Mouse (Mus musculus): Measurements from ENCODE around the gene Wdr83. TPM values are rescaled to one million over a fixed set of nuclear protein-coding genes. Genes with fewer than 3 reads are reported as not detected.

Gene Wdr83
- polyA plus RNA-seq, 1 experiment from 2014 or later = 53.4 TPM

DNA sequence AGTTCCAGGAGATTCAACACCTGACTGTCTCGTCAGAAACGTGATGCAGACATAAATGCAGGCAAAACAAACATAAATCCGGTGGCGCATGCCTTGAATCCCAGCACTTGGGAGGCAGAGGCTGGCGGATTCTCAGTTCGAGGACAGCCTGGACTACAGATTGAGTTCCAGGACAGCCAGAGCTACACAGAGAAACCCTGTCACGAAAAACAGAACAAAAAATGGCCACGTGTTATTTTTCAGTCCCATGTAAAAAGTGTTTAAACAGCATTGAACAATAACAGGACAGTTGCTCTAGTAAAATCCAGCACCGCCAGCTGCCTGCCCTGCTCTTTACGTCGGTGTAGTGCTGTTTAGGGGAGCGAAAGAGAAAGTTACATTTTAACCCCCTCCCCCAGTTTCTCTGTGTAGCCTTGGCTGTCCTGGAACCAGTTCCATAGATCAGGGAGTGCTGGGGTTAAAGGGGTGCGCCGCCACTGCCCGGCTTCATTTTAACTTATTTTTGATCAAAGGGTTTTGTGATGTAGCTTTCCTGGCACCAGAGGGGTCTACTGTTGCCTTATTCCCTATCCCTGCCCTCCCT, 45.3 kb downstream of the Wdr83 start:
- DNase-seq (ENCODE audit: low spot score) = peak; percentile 52

DNA sequence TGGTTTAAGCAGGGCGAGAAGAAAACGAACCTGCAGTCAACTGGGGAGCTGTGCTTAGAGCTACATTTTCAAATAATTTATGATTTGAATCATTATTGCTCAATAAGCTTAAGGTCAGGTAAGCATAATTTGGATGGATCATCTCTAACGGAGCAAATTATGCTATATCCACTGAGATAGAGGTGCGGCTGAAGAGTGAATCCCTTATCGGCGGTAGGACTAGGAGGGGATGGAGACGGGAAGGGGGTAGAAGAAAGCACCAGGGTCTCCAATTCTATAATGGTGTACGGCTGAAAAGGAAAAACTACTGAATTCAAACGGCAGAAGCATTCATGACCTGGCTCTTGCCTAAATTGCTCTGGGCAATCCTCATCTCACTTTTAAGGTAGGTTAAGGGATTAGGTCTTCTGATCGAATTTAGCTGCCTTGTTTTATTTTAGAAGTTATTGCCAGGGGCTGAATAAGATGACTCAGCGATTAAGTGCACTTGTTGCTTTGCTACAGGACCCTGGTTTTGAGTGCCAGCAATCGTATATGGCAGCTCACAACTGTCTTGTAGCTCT, 45.9 kb downstream of the Wdr83 start:
- no peak for DNase-seq (ENCODE audit: low spot score)

DNA sequence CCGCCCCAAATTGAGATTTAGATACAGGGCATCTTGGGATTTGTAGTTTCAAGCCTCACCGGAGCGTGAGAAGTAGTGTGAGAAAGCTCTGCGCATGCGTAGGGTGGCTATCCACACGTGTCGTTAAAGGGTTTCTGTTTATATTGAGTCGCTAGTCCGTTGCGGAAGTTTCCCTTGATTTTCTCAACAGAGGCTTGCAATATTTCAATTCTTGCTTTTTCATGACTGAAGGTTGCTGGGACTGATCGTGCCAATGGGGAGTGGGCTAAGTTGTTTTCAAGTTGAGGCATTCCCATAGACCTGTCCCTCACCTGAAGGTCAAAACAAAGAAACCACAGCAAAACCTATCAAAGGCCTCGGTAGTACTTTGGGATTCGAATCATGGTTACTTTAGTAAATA, 46.3 kb downstream of the Wdr83 start:
- DNase-seq (ENCODE audit: low spot score) = peak; percentile 92

DNA sequence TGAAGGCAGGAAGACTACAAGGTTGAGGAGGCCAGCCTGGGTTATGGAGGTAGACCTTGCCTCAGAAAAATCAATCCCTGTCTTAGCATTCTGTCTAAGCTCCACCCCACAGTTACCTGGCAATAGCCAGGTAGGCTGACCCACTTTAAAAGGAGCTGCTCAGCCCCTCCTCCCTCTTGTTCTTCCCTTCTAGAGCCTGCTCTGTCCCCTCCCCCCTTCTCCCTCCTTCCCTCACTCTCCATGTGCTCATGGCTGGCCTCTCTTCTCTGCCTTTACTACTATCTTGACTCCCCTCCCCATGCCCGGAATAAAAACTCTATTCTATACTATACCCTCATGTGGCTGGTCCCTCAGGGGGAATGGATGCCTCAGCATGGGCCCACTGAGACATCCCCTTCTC, 47.2 kb downstream of the Wdr83 start:
- DNase-seq (ENCODE audit: low spot score) = no peak

DNA sequence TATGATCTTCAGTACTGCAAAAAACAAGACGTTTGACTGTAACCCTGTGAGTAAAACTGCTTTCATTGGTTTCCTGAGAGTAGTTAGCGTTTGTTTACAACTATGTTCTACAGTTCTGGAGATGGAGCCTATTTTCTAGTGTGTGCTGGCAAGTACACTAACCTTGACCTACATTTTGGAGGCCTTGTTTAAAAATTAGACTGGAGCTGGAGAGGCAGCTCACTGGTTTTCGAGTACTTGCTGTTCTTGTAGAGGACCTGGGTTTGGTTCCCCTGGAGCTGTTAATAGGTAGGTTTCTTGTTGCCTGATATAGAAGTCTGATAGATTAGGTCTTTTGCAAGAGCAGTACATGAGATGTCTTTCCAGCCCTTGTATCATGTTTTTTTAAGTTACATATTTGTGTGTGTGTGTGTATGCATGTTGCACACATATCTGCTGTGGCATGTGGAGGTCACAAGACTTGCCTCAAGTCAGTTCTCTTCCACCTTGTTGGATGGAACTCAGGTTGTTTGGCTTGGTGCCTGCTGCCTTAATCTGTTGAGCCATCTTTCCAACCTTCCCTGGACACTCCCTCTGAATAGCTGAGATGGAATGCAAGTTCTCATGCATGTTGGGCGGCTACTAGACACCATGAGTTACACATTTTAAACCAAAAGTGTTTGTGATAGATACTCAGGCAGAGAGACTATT, 48.3 kb downstream of the Wdr83 start:
- DNase-seq (ENCODE audit: low spot score) = no peak

DNA sequence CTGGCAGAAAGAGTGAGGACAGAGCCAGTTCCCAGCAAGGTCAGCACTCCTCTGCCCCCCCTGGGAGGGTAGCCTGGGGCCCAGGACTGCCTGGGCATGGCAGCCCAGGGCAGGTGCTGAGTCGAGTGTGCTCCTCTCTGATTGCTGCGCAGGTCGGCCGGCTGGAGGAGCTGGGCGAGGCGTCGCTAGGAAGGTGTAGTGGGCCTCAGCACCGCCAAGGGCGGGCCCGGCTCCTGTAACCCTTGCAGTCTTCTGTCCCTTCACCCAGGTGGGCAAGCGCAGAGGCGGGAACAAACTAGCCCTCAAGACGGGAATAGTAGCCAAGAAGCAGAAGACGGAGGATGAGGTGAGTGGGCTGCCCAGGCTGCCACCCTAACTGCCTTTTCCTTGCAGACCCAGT, 51.8 kb downstream of the Wdr83 start:
- DNase-seq (ENCODE audit: low spot score) = no peak

DNA sequence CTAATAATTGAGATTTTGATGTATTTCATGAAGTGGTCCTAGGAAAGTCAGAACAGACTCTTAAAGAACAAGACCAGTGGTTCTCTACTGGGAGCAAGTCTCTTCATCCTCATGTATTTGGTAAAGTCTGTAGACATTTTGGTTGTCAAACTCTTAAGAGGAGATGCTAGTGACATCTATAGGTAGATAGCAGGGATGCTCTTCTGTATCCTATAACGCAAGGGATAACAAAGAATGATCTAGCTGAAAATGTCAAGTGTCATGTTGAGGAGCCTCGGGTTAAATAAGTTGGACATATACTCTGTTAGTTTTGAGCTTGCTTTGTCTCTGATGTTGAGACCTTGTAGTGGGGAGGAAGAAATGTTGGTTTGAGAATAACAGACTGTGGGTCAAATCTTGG, 53.2 kb downstream of the Wdr83 start:
- peak; percentile 47 for DNase-seq (ENCODE audit: low spot score)

DNA sequence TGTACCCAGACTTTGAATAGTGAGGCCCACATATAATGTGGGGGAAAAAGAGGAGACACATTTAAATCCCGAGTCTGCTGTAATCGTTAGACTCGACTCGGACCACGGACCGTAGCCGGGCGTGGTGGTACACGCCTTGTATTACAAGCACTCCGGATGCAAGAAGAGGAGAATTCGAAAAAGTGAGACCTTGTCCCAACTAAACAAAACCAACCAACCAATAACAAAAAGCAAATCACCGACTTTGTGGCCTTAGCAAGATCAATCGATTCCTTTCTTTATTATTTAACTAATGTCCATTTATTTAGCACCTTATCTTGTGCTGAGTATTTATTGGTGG, 53.6 kb downstream of the Wdr83 start:
- DNase-seq (ENCODE audit: low spot score) = no peak

DNA sequence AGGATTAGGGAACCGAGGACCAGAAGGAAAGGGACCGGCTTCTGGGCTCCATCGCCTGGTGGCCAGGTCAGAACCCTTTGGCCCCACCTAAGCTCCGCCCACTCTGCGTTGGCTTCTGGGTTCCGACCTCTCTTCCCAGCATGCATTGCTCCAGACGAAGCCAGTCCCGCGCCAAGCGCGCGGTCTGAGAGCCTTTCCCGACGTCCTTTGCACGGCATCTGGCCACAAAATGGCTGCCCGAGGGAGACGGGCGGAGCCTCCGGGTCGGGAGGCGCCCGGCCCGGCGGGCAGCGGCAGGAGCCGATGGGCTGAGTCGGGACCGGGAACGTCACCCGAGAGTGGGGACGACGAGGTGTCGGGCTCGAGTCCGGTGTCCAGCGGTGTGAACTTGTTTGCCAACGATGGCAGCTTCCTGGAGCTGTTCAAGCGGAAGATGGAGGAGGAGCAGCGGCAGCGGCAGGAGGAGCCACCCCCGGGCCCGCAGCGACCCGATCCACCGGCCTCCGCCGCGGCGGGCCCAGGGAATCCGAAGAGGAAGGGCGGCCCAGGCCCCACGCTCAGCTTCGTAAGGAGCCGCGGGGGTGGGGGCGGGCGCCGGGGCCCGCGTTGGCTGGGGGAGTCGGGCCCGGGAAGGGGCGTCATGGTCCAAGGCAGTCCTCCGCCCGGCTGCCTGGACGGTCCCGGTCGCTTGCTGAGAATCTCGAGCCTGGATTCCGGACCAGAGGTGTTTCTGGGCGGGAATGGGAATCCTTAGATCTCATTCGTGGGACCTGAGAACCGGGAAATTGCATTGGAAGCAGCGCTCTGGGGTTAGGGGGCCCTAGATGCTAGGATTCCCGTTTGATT, 54.2 kb downstream of the Wdr83 start, which contains the start of gene Trir:
Gene Trir (plus strand): TSS at position 154 of the 846 bp plus-strand sequence.
- DNase-seq (ENCODE audit: low spot score) = peak; percentile 94

DNA sequence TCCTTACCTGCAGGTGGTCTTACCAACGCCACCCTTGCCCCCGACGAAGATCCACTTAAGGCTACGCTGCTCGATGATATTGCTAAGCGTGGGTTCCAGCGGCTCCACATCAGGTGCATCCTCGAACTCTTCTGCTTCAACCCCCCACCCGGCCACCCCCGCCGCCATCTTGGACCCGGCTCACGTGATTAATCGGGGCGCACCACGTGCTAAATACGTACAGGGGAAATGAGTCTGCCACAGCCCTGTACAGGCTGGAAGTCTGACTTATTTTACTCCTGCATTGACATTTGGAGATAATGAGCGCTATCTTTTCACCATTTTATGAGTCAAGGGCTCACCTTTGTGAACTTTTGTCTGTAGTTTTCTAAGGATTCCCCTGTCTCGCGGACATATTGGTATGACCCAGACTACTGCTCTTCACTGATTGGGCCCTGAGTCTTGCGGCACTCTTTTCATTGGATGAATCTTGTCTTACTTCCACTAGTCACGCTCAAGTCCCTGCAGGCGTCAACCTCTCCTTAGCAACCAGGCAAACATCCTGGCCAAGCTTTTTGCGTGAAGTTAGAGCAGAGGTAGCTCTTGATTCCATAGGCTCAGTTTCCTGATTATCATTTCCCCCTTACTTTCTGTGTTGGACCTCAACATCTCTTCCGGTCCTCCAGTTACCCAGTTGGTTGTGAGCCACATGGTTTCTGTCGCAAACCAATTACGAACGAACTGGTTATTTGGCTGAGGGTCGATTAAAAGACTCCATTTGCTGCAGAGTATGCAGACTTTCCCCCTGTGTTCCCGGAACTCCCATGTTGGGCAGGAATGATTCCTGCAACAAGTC, 55.8 kb downstream of the Wdr83 start, which contains the start of gene Asna1:
Gene Asna1 (minus strand): TSS at position 184 of the 835 bp plus-strand sequence.
- peak; percentile 94 for DNase-seq (ENCODE audit: low spot score)

Small RNA genes within 50 kb of the gene (microRNA-seq; reads per million reads assigned to microRNA genes)
- gene Gm23388 (ENCODE audit: borderline number of aligned reads) (not detected), gene Mir7070 (ENCODE audit: borderline number of aligned reads) (not detected)

Other genes starting within 250 kb of the Wdr83 start
- gene Gadd45gip1, start 249.8 kb downstream of the Wdr83 start, polyA plus RNA-seq (2015; fragmentation: Nextera tagmentation; extraction: Ambion mirVana) = 56.4 and 57.4 TPM in 2 replicates
- gene Rad23a, start 240.6 kb downstream of the Wdr83 start, polyA plus RNA-seq (2015; fragmentation: Nextera tagmentation; extraction: Ambion mirVana) = 120 and 141 TPM in 2 replicates
- 383 and 479 TPM in 2 replicates for gene Calr, start 234.4 kb downstream of the Wdr83 start, polyA plus RNA-seq (2015; fragmentation: Nextera tagmentation; extraction: Ambion mirVana)
- 92.4 and 93.1 TPM in 2 replicates for gene Farsa, start 224.3 kb downstream of the Wdr83 start, polyA plus RNA-seq (2015; fragmentation: Nextera tagmentation; extraction: Ambion mirVana)
- gene Syce2, start 209.2 kb downstream of the Wdr83 start, polyA plus RNA-seq (2015; fragmentation: Nextera tagmentation; extraction: Ambion mirVana) = 104 and 110 TPM in 2 replicates
- 27.1 and 29.1 TPM in 2 replicates for gene Gcdh, start 187.4 kb downstream of the Wdr83 start, polyA plus RNA-seq (2015; fragmentation: Nextera tagmentation; extraction: Ambion mirVana)
- 0.37 and 0.43 TPM in 2 replicates for gene Klf1, start 179.4 kb downstream of the Wdr83 start, polyA plus RNA-seq (2015; fragmentation: Nextera tagmentation; extraction: Ambion mirVana)
- gene Dnase2a, start 172.7 kb downstream of the Wdr83 start, polyA plus RNA-seq (2015; fragmentation: Nextera tagmentation; extraction: Ambion mirVana) = 12.8 and 12.9 TPM in 2 replicates
- 0.08 and 0.22 TPM in 2 replicates for gene Mast1, start 143.9 kb downstream of the Wdr83 start, polyA plus RNA-seq (2015; fragmentation: Nextera tagmentation; extraction: Ambion mirVana)
- 0.10 and 0.23 TPM in 2 replicates for gene Rtbdn, start 134.3 kb downstream of the Wdr83 start, polyA plus RNA-seq (2015; fragmentation: Nextera tagmentation; extraction: Ambion mirVana)
- gene Gm49661, start 111.9 kb downstream of the Wdr83 start, polyA plus RNA-seq (2015; fragmentation: Nextera tagmentation; extraction: Ambion mirVana) = not detected in 2 replicates
- 450 and 476 TPM in 2 replicates for gene Prdx2, start 111.7 kb downstream of the Wdr83 start, polyA plus RNA-seq (2015; fragmentation: Nextera tagmentation; extraction: Ambion mirVana)
- gene Rnaseh2a, start 111.5 kb downstream of the Wdr83 start, polyA plus RNA-seq (2015; fragmentation: Nextera tagmentation; extraction: Ambion mirVana) = 150 TPM in 2 replicates
- gene Junb, start 102.6 kb downstream of the Wdr83 start, polyA plus RNA-seq (2015; fragmentation: Nextera tagmentation; extraction: Ambion mirVana) = 71.2 and 71.6 TPM in 2 replicates
- gene Hook2, start 90.7 kb downstream of the Wdr83 start, polyA plus RNA-seq (2015; fragmentation: Nextera tagmentation; extraction: Ambion mirVana) = 14.9 and 16.0 TPM in 2 replicates
- gene Best2, start 66.8 kb downstream of the Wdr83 start, polyA plus RNA-seq (2015; fragmentation: Nextera tagmentation; extraction: Ambion mirVana) = 0.12 TPM in 1 of 2 replicates, not detected in the other
- gene Asna1, start 56.0 kb downstream of the Wdr83 start, polyA plus RNA-seq (2015; fragmentation: Nextera tagmentation; extraction: Ambion mirVana) = 90.7 and 95.8 TPM in 2 replicates
- 172 and 191 TPM in 2 replicates for gene Trir, start 54.5 kb downstream of the Wdr83 start, polyA plus RNA-seq (2015; fragmentation: Nextera tagmentation; extraction: Ambion mirVana)
- 27.4 and 29.0 TPM in 2 replicates for gene Tnpo2, start 44.4 kb downstream of the Wdr83 start, polyA plus RNA-seq (2015; fragmentation: Nextera tagmentation; extraction: Ambion mirVana)
- gene Fbxw9, start 21.3 kb downstream of the Wdr83 start, polyA plus RNA-seq (2015; fragmentation: Nextera tagmentation; extraction: Ambion mirVana) = 15.0 and 18.0 TPM in 2 replicates
- not detected in 2 replicates for gene Gm5741, start 13.3 kb downstream of the Wdr83 start, polyA plus RNA-seq (2015; fragmentation: Nextera tagmentation; extraction: Ambion mirVana)
- 78.0 and 80.5 TPM in 2 replicates for gene Dhps, start 9.5 kb downstream of the Wdr83 start, polyA plus RNA-seq (2015; fragmentation: Nextera tagmentation; extraction: Ambion mirVana)
- 142 and 149 TPM in 2 replicates for gene Wdr83os, start 566 bp downstream of the Wdr83 start, polyA plus RNA-seq (2015; fragmentation: Nextera tagmentation; extraction: Ambion mirVana)
- gene Man2b1, start 2.0 kb upstream of the Wdr83 start, polyA plus RNA-seq (2015; fragmentation: Nextera tagmentation; extraction: Ambion mirVana) = 64.0 and 68.4 TPM in 2 replicates
- 0.50 and 0.53 TPM in 2 replicates for gene Zfp791, start 41.8 kb upstream of the Wdr83 start, polyA plus RNA-seq (2015; fragmentation: Nextera tagmentation; extraction: Ambion mirVana)
- 0.05 TPM in 1 of 2 replicates, not detected in the other for gene Cks1brt, start 70.6 kb upstream of the Wdr83 start, polyA plus RNA-seq (2015; fragmentation: Nextera tagmentation; extraction: Ambion mirVana)
- gene Olfr371, start 144.7 kb upstream of the Wdr83 start, polyA plus RNA-seq (2015; fragmentation: Nextera tagmentation; extraction: Ambion mirVana) = not detected in 2 replicates
- 108 and 112 TPM in 2 replicates for gene Orc6, start 218.3 kb upstream of the Wdr83 start, polyA plus RNA-seq (2015; fragmentation: Nextera tagmentation; extraction: Ambion mirVana)
- 111 and 116 TPM in 2 replicates for gene Vps35, start 218.5 kb upstream of the Wdr83 start, polyA plus RNA-seq (2015; fragmentation: Nextera tagmentation; extraction: Ambion mirVana)

Data from thymus, postnatal 0 days (tissue).